Mouse (Mus musculus): ENCODE results near the gene Epha6. TPM values are rescaled to one million over a fixed set of nuclear protein-coding genes. Genes with fewer than 3 reads are reported as not detected.
"Not testable (repeated sequence)": the region's sequence is repeated elsewhere in the genome, so short reads cannot be mapped to it uniquely, and the experiment has no call there.

Epha6 gene
- polyA plus RNA-seq, 1 experiment: not detected

DNA sequence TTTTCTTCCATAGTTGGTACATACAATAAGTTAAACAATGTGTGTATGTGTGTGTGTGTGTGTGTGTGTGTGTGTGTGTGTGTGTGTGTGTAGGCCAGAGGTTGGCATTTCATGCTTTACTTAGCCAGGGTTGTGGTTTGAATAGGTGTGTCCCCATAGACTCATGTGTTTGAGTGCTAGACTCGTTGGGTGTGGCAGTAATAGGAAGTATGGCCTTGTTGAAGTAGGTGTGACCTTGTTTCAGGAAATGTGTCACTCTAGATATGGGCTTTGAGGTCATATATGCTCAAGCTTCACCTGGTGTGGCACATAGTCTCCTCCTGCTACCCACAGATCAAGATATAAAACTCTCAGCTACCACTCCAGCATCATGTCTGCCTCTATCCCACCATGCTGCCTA is 577.0 kb downstream of the Epha6 start:
- no peak for DNase-seq (ENCODE audit: low read depth, low spot score)
- WGBS: 13% methylated on average over 1 of the region's 1 CpGs

DNA sequence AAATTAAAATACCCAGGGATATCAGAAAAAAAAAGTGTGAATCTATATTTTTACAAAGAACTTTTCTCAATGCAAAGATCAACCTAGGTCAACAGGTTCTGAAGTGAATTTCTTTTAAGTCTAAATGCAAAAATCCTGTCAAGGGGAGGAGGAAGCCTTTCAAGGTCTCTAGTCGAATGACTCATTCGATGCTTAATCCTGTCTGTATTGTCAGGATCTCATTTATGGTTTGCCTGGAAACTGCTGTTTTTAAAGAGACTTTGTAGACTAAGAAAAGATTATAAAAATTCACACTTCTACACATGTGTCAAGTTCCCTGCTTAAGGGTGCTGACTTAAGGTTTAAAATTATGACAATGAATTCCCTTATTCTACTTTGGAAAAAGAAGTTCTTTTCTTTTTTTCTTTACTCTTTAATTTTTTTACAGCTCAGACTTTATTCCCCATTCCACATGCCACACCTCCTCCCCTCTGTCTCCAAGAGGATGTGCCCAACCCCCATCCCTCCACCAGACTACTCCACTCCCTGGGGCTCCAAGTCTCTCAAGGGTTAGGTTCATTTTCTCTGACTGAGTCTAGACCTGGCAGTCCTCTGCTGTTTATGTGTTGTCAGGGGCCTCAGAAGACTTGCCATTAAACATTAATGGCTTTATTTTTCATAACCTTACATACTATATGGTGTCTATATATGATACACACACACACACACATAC is 598.3 kb downstream of the Epha6 start:
- no peak for DNase-seq (ENCODE audit: low read depth, low spot score)
- WGBS: 47% methylated on average over 2 of the region's 2 CpGs

DNA sequence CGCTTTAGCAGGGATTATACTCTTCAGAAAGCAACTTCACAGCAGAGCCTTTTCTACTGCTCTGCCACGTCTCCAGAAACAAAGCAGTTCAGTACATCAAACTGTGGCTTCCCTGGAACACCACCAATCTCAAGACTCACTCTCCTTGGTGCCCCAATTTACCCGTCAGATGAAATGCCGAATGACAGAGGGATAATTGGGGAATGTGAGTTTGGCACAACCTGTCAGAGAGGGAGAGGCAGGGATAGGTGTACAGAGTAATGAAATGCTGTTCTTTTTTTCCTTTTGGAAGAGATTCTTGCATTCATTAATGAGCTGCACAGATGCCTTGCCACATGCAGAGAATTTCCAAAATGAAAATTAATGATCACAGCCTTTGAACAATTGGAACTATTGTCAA is 635.5 kb downstream of the Epha6 start:
- no peak for DNase-seq (ENCODE audit: low read depth, low spot score)
- 58% methylated on average over 4 of the region's 4 CpGs for WGBS

DNA sequence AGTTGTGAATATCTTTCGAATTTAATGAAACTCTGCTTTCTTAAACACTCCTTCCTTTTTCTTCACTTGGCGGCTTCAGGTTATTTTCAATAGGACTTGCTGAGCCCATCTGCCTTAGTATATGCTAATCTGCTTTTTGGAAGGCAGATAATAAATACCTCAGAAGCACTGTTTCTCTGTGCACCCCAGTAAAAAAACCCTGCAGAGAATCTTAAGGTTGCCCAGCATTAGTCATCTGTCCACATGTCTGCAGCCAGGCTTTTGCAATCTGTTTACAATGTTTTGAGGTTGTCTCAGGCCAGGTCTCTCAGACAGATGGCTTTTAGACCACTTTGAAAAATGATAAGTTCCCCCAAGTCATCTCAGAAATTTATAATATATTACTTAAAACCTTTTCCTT is 649.6 kb downstream of the Epha6 start:
- 88% methylated on average over 2 of the region's 2 CpGs for WGBS
- no peak for DNase-seq (ENCODE audit: low read depth, low spot score)

DNA sequence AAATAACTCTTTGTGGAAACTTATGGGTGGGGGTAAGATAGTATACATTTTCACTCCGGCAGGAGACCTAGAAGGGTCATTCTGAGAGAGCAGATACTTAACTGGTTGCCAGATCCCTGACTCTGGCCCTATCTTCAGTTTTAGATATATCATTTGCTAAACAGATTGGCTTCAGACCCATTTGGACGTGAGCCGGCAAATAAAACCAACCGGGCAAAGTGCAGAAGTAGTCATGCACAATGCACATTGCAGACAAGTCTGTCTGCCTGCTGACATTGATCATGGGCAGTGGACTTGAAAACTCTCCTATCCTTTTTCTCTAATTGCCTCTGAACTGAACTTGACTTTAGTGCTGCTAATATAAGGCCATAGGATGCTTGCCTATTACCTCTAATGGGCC is 681.6 kb downstream of the Epha6 start:
- DNase-seq (ENCODE audit: low read depth, low spot score): no peak
- 66% methylated on average over 4 of the region's 4 CpGs for WGBS

DNA sequence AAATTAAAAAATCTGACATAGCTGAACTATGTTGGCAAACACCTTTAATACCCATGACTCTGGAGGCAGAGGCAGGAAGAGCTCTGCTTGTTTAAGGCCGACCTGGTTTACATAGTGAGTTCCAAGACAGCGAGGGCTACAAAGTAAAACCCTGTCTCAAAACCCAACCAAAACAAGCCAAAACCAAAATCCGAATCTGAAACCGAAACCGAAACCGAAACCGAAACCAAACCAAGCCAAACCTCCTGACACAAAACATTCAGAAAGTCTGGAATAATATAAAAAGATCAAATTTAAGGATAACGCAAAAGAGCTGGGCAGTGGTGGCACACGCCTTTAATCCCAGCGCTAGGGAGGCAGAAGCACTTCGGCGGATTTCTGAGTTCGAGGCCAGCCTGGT is 725.3 kb downstream of the Epha6 start:
- no peak for DNase-seq (ENCODE audit: low read depth, low spot score)
- 90% methylated on average over 13 of the region's 13 CpGs for WGBS

DNA sequence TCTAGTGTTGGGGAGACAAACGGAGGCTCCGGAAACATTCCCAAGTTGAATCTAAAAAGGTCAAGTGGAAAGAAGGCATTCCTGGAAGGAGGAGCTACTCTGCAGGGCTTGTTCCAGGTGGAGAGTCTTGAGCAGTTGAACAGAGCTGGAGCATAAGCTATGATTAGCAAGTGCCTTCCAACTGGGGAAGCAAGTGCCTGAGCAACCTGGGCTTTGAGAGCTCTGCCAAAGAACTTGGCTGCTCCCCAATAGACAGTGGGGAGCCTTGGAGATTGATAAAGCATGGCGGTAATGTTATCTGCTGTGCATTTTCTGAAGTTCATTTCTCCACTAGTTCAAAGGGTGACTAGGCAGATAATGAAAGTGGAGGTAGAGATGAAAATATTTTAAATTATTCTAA is 733.5 kb downstream of the Epha6 start:
- WGBS: 88% methylated on average over 3 of the region's 3 CpGs

DNA sequence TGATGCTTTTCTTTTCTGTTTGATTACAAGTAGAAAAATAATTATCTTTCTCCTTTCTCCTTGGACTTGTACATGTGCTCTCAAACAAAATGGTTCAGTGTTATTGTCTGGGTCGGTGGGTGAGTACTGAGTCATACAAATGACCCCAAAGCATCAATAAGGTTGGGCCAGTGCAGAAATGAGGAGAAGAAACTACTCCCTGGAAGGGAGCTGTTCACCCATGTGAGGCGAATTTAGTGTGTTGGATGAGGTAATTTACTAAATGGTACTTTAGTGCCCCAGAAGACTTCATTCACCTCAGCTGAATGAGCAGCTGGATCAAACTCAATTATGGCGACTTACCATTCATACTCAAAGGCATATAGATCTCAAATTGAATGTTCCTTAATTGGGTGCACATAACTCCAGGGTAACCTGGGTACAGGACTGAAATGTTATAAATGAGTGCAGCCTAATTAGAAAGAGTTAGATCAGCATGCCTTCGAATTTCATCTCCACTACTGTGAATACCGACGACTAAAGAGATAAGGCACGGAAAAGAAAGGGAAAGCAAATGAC is 751.1 kb downstream of the Epha6 start:
- 76% methylated on average over 7 of the region's 7 CpGs for WGBS
- no peak for DNase-seq (ENCODE audit: low read depth, low spot score)

More for the DNA sequence above, 733.5 kb downstream of the Epha6 start:
- DNase-seq (ENCODE audit: low read depth, low spot score): no peak

DNA sequence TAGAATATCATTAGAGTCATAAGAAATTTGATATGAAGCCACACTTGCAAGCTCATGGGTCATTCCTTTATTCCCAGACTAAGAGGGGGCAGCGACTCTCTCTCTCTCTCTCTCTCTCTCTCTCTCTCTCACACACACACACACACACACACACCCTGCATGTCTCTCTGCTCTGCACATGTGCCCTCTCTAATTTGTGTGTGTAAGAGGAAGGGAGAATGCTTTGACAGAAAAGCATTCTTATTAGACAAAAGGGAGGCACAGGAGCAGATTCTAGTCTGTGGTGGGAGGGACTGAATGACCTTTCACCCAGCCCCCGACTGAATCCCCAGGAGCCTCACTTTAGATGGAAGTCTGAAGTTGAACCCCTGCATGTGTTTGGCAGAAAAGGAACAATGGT is 752.6 kb downstream of the Epha6 start:
- WGBS: 66% methylated on average over 2 of the region's 2 CpGs

DNA sequence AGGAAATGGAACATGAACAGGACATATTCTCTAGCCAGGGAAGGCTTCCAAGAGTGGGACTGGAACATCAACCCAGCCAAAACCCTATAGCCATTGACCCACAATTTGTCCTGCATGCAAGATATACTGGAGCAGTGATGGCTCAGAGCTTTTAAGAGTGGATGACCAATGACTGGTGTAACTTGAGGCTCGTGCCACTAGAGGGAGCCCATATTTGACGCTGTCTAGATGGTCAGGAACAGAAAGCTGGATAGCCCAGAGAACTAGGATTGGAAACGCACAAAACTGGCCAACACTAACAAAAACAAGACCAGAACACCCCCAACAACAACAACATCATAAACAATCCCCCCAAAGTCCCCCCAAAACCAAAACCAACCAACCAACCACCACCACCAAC is 758.8 kb downstream of the Epha6 start:
- 11% methylated on average over 3 of the region's 3 CpGs for WGBS
- no peak for DNase-seq (ENCODE audit: low read depth, low spot score)

More for the DNA sequence above, 752.6 kb downstream of the Epha6 start:
- DNase-seq (ENCODE audit: low read depth, low spot score): no peak

DNA sequence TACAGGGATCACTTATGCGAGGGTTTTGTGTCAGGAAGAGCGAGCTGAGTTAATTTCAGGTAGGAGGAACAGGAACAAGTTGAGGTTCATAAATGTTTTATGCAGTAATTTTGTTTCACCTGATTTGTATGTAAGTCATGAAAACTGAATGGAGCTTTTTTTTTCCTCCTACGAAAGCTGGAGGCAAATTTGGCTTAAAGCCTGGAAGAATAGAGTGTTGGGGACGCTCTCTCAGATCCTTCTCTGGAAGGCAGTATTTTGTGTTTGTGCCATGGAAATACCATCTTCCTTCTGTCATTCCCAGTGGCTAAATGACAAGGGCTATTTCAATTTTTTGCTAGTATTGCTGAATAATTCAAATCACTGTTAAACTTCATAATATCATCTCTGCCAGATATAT is 768.6 kb downstream of the Epha6 start:
- DNase-seq (ENCODE audit: low read depth, low spot score): no peak
- 78% methylated on average over 4 of the region's 4 CpGs for WGBS

DNA sequence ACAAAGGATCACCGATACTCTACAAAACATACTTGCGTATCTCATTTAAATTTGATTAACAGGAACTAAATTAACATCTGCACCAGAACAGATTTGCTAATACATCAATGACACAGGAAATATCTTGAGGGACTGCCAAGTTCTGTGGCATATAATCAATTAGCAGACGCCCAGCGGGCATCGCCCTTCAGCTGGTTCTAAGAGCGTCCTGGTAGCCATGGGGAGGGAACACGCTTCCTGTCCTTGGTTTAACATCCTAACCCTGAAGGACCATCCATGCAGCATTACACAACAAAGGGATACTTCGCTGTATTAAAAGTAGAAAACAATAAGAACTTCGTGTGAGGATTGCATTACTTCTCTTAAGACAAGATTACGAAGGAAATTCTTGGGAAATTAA is 769.0 kb downstream of the Epha6 start:
- no peak for DNase-seq (ENCODE audit: low read depth, low spot score)
- WGBS: 88% methylated on average over 10 of the region's 10 CpGs

DNA sequence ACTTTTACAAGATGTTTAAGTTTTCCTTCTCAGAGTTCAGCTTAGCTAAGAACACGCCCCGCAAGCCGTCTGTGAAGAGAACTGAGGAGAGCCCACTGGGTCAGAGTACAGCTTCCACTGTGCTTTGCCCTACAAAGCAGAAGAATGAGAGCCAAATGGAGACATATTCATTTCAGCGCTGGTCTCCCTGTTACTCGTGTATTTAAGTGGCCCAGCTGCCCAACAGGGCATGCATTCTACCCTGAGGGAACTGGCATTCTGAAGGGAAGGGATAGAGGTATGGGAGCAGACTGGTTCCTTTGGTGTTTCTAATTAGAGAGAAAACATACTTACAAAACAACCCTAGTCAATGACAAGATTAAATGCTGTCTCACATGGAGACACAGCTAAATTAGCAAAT is 772.9 kb downstream of the Epha6 start:
- 51% methylated on average over 5 of the region's 5 CpGs for WGBS

DNA sequence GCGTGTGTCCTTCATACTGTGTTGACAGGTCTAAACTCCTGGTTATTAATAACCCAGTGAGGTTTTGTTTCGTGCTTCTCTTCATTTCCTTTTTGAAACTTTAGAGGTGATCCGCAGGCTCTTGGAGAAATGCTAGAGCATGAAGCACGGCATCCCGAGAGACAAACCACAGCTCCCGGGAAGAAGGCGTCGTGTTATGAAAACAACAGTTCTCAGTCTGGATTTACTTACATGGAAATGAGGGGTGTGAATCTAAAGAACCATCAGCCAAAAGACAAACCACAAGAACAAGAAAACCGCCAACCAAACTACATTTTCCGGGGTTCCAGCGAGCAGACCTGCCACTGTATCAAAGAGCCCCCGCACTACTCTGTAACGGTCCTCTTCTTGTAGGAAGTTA is 775.7 kb downstream of the Epha6 start:
- WGBS: 90% methylated on average over 13 of the region's 13 CpGs
- no peak for DNase-seq (ENCODE audit: low read depth, low spot score)

More for the DNA sequence above, 772.9 kb downstream of the Epha6 start:
- no peak for DNase-seq (ENCODE audit: low read depth, low spot score)

DNA sequence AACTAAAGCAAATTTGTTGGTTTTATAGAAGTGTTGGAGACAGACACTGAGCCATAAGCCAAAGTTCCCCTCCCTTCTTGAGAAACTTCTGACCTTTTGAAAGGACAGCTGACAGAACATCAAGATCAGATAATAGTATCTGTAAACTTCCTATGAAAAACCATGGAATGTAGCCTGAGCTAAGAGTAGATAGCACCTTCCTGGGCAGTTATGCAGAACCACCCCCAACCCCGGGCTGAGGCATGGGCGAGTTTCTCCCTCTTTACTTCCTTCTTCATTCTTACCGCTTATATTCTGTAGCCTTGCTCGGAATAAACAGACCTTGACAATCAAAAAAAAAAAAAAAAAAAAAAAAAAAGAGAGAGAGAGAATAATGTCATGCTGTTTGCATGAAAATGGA is 805.5 kb downstream of the Epha6 start:
- not testable (repeated sequence) for DNase-seq (ENCODE audit: low read depth, low spot score)
- 66% methylated on average over 4 of the region's 4 CpGs for WGBS

DNA sequence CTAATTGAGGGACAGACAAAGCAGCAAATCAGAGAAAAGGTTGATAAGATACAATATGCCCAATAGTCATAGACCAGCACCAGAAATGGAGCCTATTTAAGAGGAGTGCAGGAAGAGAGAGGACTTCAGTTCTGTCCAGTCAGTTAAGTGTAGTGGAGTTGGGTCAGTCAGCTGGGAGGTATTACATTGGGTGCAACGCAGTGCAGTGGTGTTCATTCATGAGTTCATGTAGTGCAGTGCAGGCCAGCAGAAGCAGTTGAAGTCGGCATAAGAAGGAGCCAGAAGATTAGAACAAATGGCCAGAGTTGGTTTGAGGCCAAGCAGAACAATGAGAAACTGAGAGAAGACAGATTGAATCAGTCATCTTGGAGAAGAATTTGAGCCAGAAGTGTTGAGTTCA is 833.0 kb downstream of the Epha6 start:
- WGBS: 79% methylated on average over 2 of the region's 2 CpGs
- DNase-seq (ENCODE audit: low read depth, low spot score): no peak

DNA sequence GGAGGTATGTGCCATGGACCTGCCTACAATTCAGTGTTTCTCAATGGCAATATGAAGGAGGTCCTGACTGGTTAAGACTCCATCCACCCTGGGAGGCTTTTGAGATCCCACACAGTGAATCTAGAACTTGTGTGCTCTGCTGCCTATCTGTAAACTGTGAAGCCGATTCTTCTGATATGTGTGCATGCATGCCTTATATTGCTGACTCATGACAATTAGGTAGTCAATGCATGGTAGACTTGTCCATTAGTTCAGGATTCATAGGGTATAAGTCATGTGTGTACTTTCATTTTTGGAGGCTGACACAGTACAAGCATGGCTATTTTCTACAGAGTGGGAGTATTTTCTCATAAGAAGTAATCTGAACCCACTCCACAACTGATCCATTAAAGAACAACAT is 834.9 kb downstream of the Epha6 start:
- no peak for DNase-seq (ENCODE audit: low read depth, low spot score)
- 93% methylated on average over 1 of the region's 1 CpGs for WGBS

DNA sequence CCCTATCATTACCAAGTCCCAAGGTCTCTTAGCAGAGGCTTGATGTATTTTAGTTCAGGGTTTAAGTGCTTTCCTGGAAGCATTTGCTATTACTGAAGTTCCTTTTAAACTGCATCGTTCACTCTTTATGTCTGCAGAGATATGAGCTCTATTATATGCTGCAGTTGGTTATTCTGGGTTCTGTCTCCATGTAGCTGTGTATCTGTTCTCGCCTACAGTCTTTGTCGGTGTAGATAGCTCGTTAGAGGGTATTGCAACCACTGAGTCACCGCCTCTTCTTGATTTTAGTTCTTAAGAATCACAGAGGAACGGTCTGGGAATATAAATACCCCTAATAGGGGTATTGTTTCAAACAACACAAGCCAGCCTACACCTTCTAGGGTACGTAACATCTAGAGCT is 835.4 kb downstream of the Epha6 start:
- no peak for DNase-seq (ENCODE audit: low read depth, low spot score)

DNA sequence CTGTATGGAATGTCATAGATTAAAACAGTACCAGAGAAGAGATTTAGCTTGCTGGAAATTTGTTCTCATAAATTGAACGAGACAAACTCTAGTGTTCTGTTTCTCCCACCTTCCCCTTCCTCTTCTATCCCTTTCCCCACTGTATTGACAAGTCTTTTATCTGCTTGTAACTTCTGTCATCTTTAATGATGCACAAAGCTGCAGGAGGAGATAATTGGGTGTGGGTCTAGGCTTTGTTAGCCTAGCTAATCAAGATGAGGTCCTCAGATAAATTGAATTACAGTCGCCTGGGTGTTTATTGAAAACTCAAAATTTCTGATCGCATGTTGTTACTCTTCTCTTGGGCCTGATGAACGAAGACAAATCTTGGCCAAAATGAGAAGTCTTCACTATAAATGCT is 844.5 kb downstream of the Epha6 start:
- no peak for DNase-seq (ENCODE audit: low read depth, low spot score)
- 69% methylated on average over 4 of the region's 4 CpGs for WGBS

More for the DNA sequence above, 835.4 kb downstream of the Epha6 start:
- WGBS: 83% methylated on average over 7 of the region's 7 CpGs

DNA sequence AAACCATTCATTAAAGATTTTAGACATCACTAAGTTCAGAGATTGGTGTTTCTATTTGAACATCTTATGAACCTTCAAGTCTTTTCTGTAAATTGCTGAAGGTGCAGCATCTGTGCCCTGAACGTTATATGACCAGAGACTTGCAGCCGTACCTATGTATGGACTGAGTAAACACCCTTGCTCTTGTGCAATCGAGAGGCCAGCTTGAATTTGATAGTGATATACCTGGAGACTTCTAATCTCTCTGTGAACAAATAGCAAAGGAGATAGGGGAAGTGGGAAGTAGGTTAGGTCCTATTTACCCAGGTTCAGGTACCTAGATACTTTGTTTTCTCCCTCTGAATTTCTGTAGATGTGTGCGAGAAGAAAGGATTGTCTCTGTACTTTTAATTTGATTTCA is 854.4 kb downstream of the Epha6 start:
- WGBS: 49% methylated on average over 4 of the region's 4 CpGs
- no peak for DNase-seq (ENCODE audit: low read depth, low spot score)

DNA sequence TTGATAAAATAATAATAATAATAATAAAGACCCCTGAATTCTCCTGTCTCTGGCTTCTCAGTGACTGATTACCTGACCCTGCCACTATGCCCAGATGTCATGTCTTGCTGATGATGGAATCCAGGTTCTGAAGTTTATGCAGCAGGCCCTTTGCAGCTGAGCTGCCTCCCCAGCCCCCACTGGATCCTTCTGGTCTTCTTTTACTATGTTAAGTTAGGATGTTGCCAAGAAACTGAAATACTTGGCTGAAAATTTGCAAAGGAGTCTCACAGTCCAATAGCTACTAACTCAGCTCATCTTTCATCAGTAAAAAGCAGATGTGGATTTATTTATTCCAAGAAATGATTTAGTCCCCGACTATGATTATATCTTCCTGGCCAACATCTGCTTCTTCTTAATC is 861.7 kb downstream of the Epha6 start:
- WGBS: 83% methylated on average over 1 of the region's 1 CpGs
- DNase-seq (ENCODE audit: low read depth, low spot score): no peak

DNA sequence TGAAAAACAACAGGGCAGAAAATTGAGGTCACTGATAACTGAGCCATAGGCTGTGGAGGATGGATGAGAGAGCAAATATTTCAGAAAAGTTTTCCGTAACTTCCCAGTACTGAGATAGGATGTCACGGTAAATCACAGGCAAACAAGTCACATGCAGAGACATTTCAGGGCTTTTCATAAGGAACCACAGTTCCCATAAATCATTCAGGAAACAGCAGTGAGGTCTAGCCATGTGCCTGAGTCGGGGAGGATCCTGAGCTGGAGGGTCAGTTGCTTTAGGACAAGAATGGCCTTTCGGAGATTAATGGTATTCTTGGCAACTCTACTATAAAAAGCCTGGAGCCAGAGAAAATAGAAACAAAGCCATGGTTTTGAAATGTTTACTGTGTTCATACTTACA is 889.8 kb downstream of the Epha6 start:
- 75% methylated on average over 4 of the region's 4 CpGs for WGBS
- DNase-seq (ENCODE audit: low read depth, low spot score): no peak
